Mouse (Mus musculus): ENCODE measurements around the gene Hcar2.

GRCm38 (mm10) chr5:123818941-123819577 is 46.2 kb downstream of the Hcar2 start:
- TF ChIP-seq POLR2A (IDR thresholded peaks at IDR 0.05; ENCODE audit: borderline replicate concordance, extremely low read depth, insufficient read depth, insufficient read length, poor library complexity, severe bottlenecking) (no peak), CTCF (IDR thresholded peaks at IDR 0.05; ENCODE audit: borderline replicate concordance, extremely low read depth, insufficient read depth, insufficient read length) (no peak)
